Comparison of ENCODE assay signal across 13 mouse cellular contexts in the genomic region with DNA sequence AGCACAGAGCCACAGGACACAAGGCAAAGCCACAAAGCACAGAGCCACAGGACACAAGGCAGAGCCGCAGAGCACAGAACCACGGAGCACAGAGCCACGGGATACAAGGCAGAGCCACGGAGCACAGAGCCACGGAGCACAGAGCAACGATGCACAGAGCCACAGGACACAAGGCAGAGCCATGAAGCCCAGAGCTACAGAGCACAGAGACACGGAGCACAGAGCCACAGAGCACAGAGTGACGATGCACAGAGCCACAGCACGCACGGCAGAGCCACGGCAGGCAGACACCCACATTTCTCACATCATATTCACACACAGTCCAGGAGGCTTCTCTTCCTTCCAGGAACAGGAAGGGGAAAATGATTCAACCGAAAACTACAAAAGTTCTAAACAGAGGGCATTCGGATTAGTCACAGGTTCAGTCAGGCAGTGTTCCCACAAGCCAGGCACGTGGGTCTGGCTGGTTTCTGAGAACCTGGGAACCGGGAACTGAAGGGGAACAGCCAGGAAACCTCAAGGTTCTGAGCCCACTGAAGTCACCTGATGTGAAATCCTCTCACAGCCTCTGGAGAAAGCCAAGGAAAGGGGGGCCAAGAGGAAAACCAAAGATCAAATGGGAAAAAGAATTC. TPM values are rescaled to one million over a fixed set of nuclear protein-coding genes. Genes with fewer than 3 reads are reported as not detected.
DNase-seq lines count a peak whose midpoint lies in the region; ATAC-seq and TF ChIP-seq lines count a peak whose summit lies in the region.
"Had no signal": no experiment of that assay in that cellular context is flagged by ENCODE, and none has a peak within 500 bp of the region (broad histone marks: within the 10 kb centered on the region; RNA-seq: fewer than 3 reads in every experiment).

No protein-coding gene starts in this region.

- peak overlapping the region; percentile 2 for H3K9ac ChIP-seq in liver, adult 2 months (ENCODE audit: low read depth, low read length)
- no peak overlapping the region for H3K9ac ChIP-seq in liver, embryonic 11.5 days (ENCODE audit: low read depth, low read length)
- H3K9ac ChIP-seq: heart, embryonic 13.5 days; hindbrain, embryonic 12.5 days had no signal

- peaks cover 37% of the 10 kb centered on the region for H3K4me1 ChIP-seq in liver, adult 2 months (ENCODE audit: control insufficient read depth, insufficient read depth, low read length)
- H3K4me1 ChIP-seq in liver, embryonic 11.5 days (replicated peaks; ENCODE audit: control insufficient read depth, insufficient read depth, low read length): peaks cover 4% of the 10 kb centered on the region; the same call in 1 of the 2 replicates

- no peak overlapping the region; the same call in 1 of the 2 replicates for H3K27ac ChIP-seq in liver, adult 2 months (replicated peaks; ENCODE audit: insufficient read depth, low read depth, low read length)
- H3K27ac ChIP-seq in liver, embryonic 11.5 days (ENCODE audit: low read depth, low read length): no peak overlapping the region
- H3K27ac ChIP-seq: heart, embryonic 13.5 days; hindbrain, embryonic 12.5 days had no signal

- no peaks in the 10 kb centered on the region for H3K9me3 ChIP-seq in liver, embryonic 11.5 days (ENCODE audit: control insufficient read depth, low read length)
- H3K9me3 ChIP-seq: heart, embryonic 13.5 days; hindbrain, embryonic 12.5 days had no signal

- ATAC-seq in liver, embryonic 11.5 days (replicated peaks; ENCODE audit: low FRiP score): no peak
- ATAC-seq in CD4-positive, CD25-positive, alpha-beta regulatory T cell, adult 4 months: no peak

- no peaks in the 10 kb centered on the region for H3K27me3 ChIP-seq in liver, adult 2 months (ENCODE audit: control insufficient read depth, insufficient read depth, low read length)
- no peaks in the 10 kb centered on the region for H3K27me3 ChIP-seq in liver, embryonic 11.5 days (replicated peaks; ENCODE audit: control insufficient read depth, insufficient read depth, low read length)
- H3K27me3 ChIP-seq: heart, embryonic 13.5 days; hindbrain, embryonic 12.5 days had no signal

- TF ChIP-seq CTCF in liver, adult 2 months (IDR thresholded peaks at IDR 0.05; ENCODE audit: low read depth, low read length): no peak

- no peak for TF ChIP-seq POLR2A in liver, adult 2 months (IDR thresholded peaks at IDR 0.05; ENCODE audit: extremely low read depth, insufficient read depth, low read length)

- DNase-seq in adrenal gland, adult 2 months: peak; percentile 72
- DNase-seq in adrenal gland, postnatal 4 days (ENCODE audit: low spot score in 2 of 2): no peak
- DNase-seq in liver, adult 2 months (ENCODE audit: extremely low read depth, low read depth, low spot score): peak; percentile 62
- no peak for DNase-seq in liver, embryonic 11.5 days (ENCODE audit: low spot score)
- peak; percentile 38 for DNase-seq in ES-CJ7 (ENCODE audit: low read depth, low spot score)
- DNase-seq in brain, adult 2 months (ENCODE audit: low read depth, low spot score): peak; percentile 63
- no peak for DNase-seq in cerebellum, adult 18-20 months
- DNase-seq: cerebellum, adult 2 months; spleen, adult 18-20 months had no signal

- H3K4me3 ChIP-seq in liver, adult 2 months (ENCODE audit: insufficient read depth, low read depth, low read length): no peak overlapping the region
- H3K4me3 ChIP-seq in liver, embryonic 11.5 days (ENCODE audit: low read depth, low read length): no peak overlapping the region
- H3K4me3 ChIP-seq: erythroblast, embryonic 14.5 days; heart, embryonic 13.5 days; hindbrain, embryonic 12.5 days had no signal

- no peaks in the 10 kb centered on the region for H3K36me3 ChIP-seq in liver, adult 2 months (ENCODE audit: control insufficient read depth, insufficient read depth, low read length)
- H3K36me3 ChIP-seq in liver, embryonic 11.5 days (ENCODE audit: control insufficient read depth, insufficient read depth, low read length): no peaks in the 10 kb centered on the region
- H3K36me3 ChIP-seq: heart, embryonic 13.5 days; hindbrain, embryonic 12.5 days had no signal

- H3K4me2 ChIP-seq in liver, embryonic 11.5 days: no peak overlapping the region
- H3K4me2 ChIP-seq: heart, embryonic 13.5 days; hindbrain, embryonic 12.5 days had no signal

- 52% methylated on average over 15 of the region's 15 CpGs for WGBS in liver, adult 2 months
- WGBS in liver, embryonic 11.5 days: 82% methylated on average over 15 of the region's 15 CpGs

- H3K79me2 ChIP-seq in liver, adult 2 months (ENCODE audit: control insufficient read depth, insufficient read depth, low read length): peaks cover 20% of the 10 kb centered on the region; the same call in 1 of the 2 replicates

RNA-seq across cellular contexts. Expression of a gene that starts 15.2 kb away (rescaled TPM):
- 10 to 100 TPM; 53.6 to 69.5 TPM for total RNA-seq in adrenal gland, adult 2 months (2021)
- polyA plus RNA-seq in adrenal gland, adult 2 months (2012; rRNA removed): 21.7 and 27.0 TPM in 2 replicates
- total RNA-seq in adrenal gland, postnatal 4 days (2021): 10 to 100 TPM; 36.7 to 39.9 TPM
- total RNA-seq in liver, adult 2 months (2014; rRNA removed): 8.4 and 10.3 TPM in 2 replicates
- 4.6 and 5.7 TPM in 2 replicates for polyA plus RNA-seq in liver, adult 2 months (2012; rRNA removed)
- polyA plus RNA-seq in liver, embryonic 11.5 days (2014; fragmentation: Nextera tagmentation; extraction: Ambion mirVana): 9.0 and 11.0 TPM in 2 replicates
- 1 to 10 TPM; 4.4 to 6.0 TPM for polyA plus RNA-seq in CD4-positive, CD25-positive, alpha-beta regulatory T cell, adult 4 months (2017; shearing (Covaris generic))

Comparison
In these comparisons a context has a peak if more than half of its experiments do, and no peak if none do; other contexts are left out.
1. DNase-seq: peak in adrenal gland, adult 2 months (single experiment), liver, adult 2 months (single experiment), ES-CJ7 (single experiment) and brain, adult 2 months (single experiment); none in adrenal gland, postnatal 4 days (0 of 2), liver, embryonic 11.5 days (single experiment) and cerebellum, adult 18-20 months (0 of 2).